Mouse (Mus musculus): ENCODE results near the gene Ifngr1.

The Ifngr1 gene

GRCm38 (mm10) chr10:19587281-19587680, 4.5 kb upstream of the Ifngr1 start:
- no peak for DNase-seq (ENCODE audit: low spot score)

GRCm38 (mm10) chr10:19589626-19590025, 2.1 kb upstream of the Ifngr1 start:
- DNase-seq (ENCODE audit: low spot score): no peak

GRCm38 (mm10) chr10:19591286-19591640, 486 bp upstream of the Ifngr1 start:
- DNase-seq (ENCODE audit: low spot score): peak; percentile 4

GRCm38 (mm10) chr10:19592556-19592955, 807 bp downstream of the Ifngr1 start:
- DNase-seq (ENCODE audit: low spot score): peak; percentile 32

- DNase-seq (ENCODE audit: low spot score): no peak
These were observed 1.5 kb downstream of the Ifngr1 start for GRCm38 (mm10) chr10:19593296-19593695.

- no peak for DNase-seq (ENCODE audit: low spot score)
These were observed 2.6 kb downstream of the Ifngr1 start for GRCm38 (mm10) chr10:19594201-19594905.

- DNase-seq (ENCODE audit: low spot score): no peak
These were observed 5.1 kb downstream of the Ifngr1 start for GRCm38 (mm10) chr10:19596866-19597265.

- DNase-seq (ENCODE audit: low spot score): no peak
These were observed 6.3 kb downstream of the Ifngr1 start for GRCm38 (mm10) chr10:19598091-19598490.

GRCm38 (mm10) chr10:19599331-19600092, 7.8 kb downstream of the Ifngr1 start:
- no peak for DNase-seq (ENCODE audit: low spot score)

GRCm38 (mm10) chr10:19600093-19600420, 8.3 kb downstream of the Ifngr1 start:
- DNase-seq (ENCODE audit: low spot score): no peak

GRCm38 (mm10) chr10:19601502-19601901, 9.8 kb downstream of the Ifngr1 start:
- DNase-seq (ENCODE audit: low spot score): peak; percentile 25

- no peak for DNase-seq (ENCODE audit: low spot score)
These were observed 11.5 kb downstream of the Ifngr1 start for GRCm38 (mm10) chr10:19603231-19603630.

GRCm38 (mm10) chr10:19609125-19609524, 17.4 kb downstream of the Ifngr1 start:
- no peak for DNase-seq (ENCODE audit: low spot score)

- DNase-seq (ENCODE audit: low spot score): no peak
These were observed 19.9 kb downstream of the Ifngr1 start for GRCm38 (mm10) chr10:19611616-19612015.

- DNase-seq (ENCODE audit: low spot score): no peak
These were observed 21.5 kb downstream of the Ifngr1 start for GRCm38 (mm10) chr10:19613111-19613753.

GRCm38 (mm10) chr10:19619736-19620135, 28.0 kb downstream of the Ifngr1 start:
- no peak for DNase-seq (ENCODE audit: low spot score)

- no peak for DNase-seq (ENCODE audit: low spot score)
These were observed 29.8 kb downstream of the Ifngr1 start, which contains the start of gene Il22ra2 for GRCm38 (mm10) chr10:19621408-19622048. Gene Il22ra2 (plus strand): TSS chr10:19621998.

GRCm38 (mm10) chr10:19624617-19625016, 32.9 kb downstream of the Ifngr1 start:
- no peak for DNase-seq (ENCODE audit: low spot score)

- no peak for DNase-seq (ENCODE audit: low spot score)
These were observed 35.6 kb downstream of the Ifngr1 start for GRCm38 (mm10) chr10:19627342-19627741.

- DNase-seq (ENCODE audit: low spot score): no peak
These were observed 36.0 kb downstream of the Ifngr1 start for GRCm38 (mm10) chr10:19627748-19628147.

- no peak for DNase-seq (ENCODE audit: low spot score)
These were observed 40.0 kb downstream of the Ifngr1 start for GRCm38 (mm10) chr10:19631616-19632195.

GRCm38 (mm10) chr10:19638851-19639250, 47.1 kb downstream of the Ifngr1 start:
- no peak for DNase-seq (ENCODE audit: low spot score)

Data from retina, embryonic 14.5 days (tissue).